Mouse (Mus musculus) kidney, postnatal 0 days (tissue): ENCODE measurements around the gene Emc8. TPM values are rescaled to one million over a fixed set of nuclear protein-coding genes. Genes with fewer than 3 reads are reported as not detected.

ENCODE experiments used
- ATAC-seq: fragments of 200-750 bp; cut with Nextera tagmentation; replicated peaks from 2 replicates; pipeline ENCODE4 v1.8.0; 2017; ENCODE audit warnings: low read depth, moderate number of reproducible peaks, moderate TSS enrichment, moderate library complexity; ENCODE audit not compliant: low FRiP score
- DNase-seq: peaks from one replicate; pipeline ENCODE4 v3.0.0-alpha.2; 2016; ENCODE audit warnings: low spot score
- H3K27ac ChIP-seq: fragments of 300-500 bp; sonication (generic); 2 replicates; pipeline ENCODE4 v1.5.1; 2014; ENCODE audit warnings: mild to moderate bottlenecking
- H3K27me3 ChIP-seq: fragments of 300-500 bp; sonication (generic); 2 replicates; pipeline ENCODE4 v1.6.1; 2014; ENCODE audit warnings: low read length, mixed read lengths; ENCODE audit not compliant: insufficient read depth
- H3K36me3 ChIP-seq: fragments of 300-500 bp; sonication (generic); 2 replicates; pipeline ENCODE4 v1.6.1; 2014; ENCODE audit warnings: low read length, mixed read lengths; ENCODE audit not compliant: insufficient read depth
- H3K4me1 ChIP-seq: fragments of 300-500 bp; sonication (generic); replicated peaks from 2 replicates; pipeline ENCODE4 v1.6.1; 2014; ENCODE audit warnings: antibody characterized with exemption, low read length, mixed read lengths; ENCODE audit not compliant: insufficient read depth
- H3K4me2 ChIP-seq: fragments of 300-500 bp; sonication (generic); 2 replicates; pipeline ENCODE4 v1.6.1; 2014; ENCODE audit warnings: mild to moderate bottlenecking, low read length, moderate library complexity, mixed read lengths
- H3K4me3 ChIP-seq: fragments of 300-500 bp; sonication (generic); replicated peaks from 2 replicates; pipeline ENCODE4 v1.5.1; 2014; ENCODE audit warnings: low read depth, low read length
- H3K9ac ChIP-seq: fragments of 300-500 bp; sonication (generic); 2 replicates; pipeline ENCODE4 v1.6.1; 2014; ENCODE audit warnings: low read depth, low read length
- H3K9me3 ChIP-seq: fragments of 300-500 bp; sonication (generic); replicated peaks from 2 replicates; pipeline ENCODE4 v1.6.1; 2016; ENCODE audit warnings: low read length, inconsistent platforms, mixed read lengths
- CTCF ChIP-seq: IDR thresholded peaks from 2 replicates; pipeline ENCODE4 v1.5.1; 2016; ENCODE audit warnings: antibody characterized with exemption, low read depth, mild to moderate bottlenecking, moderate library complexity
- WGBS: fragments of 180-500 bp; shearing (Covaris S2); extraction: QIAGEN DNeasy Blood & Tissue Kit; methylation state at CpG from one replicate; pipeline ENCODE4 v1.1.7; 2014; 5-methylcytosine and 5-hydroxymethylcytosine counted together
- polyA plus RNA-seq: library from polyadenylated mRNA; unstranded; fragments of >200 nt; fragmentation: Nextera tagmentation; extraction: Ambion mirVana; gene quantifications from 2 replicates; pipeline ENCODE4 v1.2.1, GENCODE M21; 2015

Emc8 gene
- polyA plus RNA-seq, 1 experiment from 2014 or later: 213 TPM

GRCm38 (mm10) chr8:120704203-120704602 is 35.8 kb upstream of the Emc8 start:
- Histone ChIP-seq H3K4me3 (no peak overlapping the region), H3K4me2 (no peak overlapping the region), H3K36me3 (no peaks in the 10 kb centered on the region), H3K9me3 (no peaks in the 10 kb centered on the region), H3K4me1 (no peaks in the 10 kb centered on the region), H3K27me3 (no peaks in the 10 kb centered on the region), H3K9ac (no peak overlapping the region), H3K27ac (no peak overlapping the region)
- no peak for TF ChIP-seq CTCF
- ATAC-seq (no peak), DNase-seq (no peak)
- WGBS: 27% methylated on average over 9 of the region's 9 CpGs

- ATAC-seq (peak; percentile 66; the same call in 1 of the 2 replicates), DNase-seq (no peak)
- 47% methylated on average over 19 of the region's 19 CpGs for WGBS
- Histone ChIP-seq H3K9me3 (no peaks in the 10 kb centered on the region), H3K36me3 (no peaks in the 10 kb centered on the region), H3K9ac (no peak overlapping the region), H3K4me1 (0 out of 2 replicates have a peak, but pooled peaks cover 3% of the 10 kb centered on the region), H3K4me3 (no peak overlapping the region), H3K27ac (no peak overlapping the region), H3K27me3 (no peaks in the 10 kb centered on the region), H3K4me2 (no peak overlapping the region)
- no peak for TF ChIP-seq CTCF
Observed at GRCm38 (mm10) chr8:120701758-120702465, 33.5 kb upstream of the Emc8 start.

GRCm38 (mm10) chr8:120700053-120700452 is 31.7 kb upstream of the Emc8 start:
- ATAC-seq (no peak), DNase-seq (no peak)
- 69% methylated on average over 4 of the region's 4 CpGs for WGBS
- peak overlapping the region; percentile 43; the same call in 1 of the 2 replicates for H3K27ac ChIP-seq
- H3K36me3 ChIP-seq: no peaks in the 10 kb centered on the region
- no peaks in the 10 kb centered on the region for H3K27me3 ChIP-seq
- TF ChIP-seq CTCF: no peak
- H3K9me3 ChIP-seq: no peaks in the 10 kb centered on the region
- no peak overlapping the region for H3K4me2 ChIP-seq
- no peak overlapping the region for H3K9ac ChIP-seq
- H3K4me1 ChIP-seq: peaks cover 3% of the 10 kb centered on the region; the same call in 1 of the 2 replicates
- H3K4me3 ChIP-seq: no peak overlapping the region

- Histone ChIP-seq H3K4me1 (peaks cover 4% of the 10 kb centered on the region; the same call in 1 of the 2 replicates), H3K9ac (no peak overlapping the region), H3K4me2 (no peak overlapping the region), H3K4me3 (no peak overlapping the region), H3K27me3 (no peaks in the 10 kb centered on the region), H3K36me3 (no peaks in the 10 kb centered on the region), H3K9me3 (no peaks in the 10 kb centered on the region), H3K27ac (peak overlapping the region; percentile 43; the same call in 1 of the 2 replicates)
- no peak for TF ChIP-seq CTCF
- 36% methylated on average over 2 of the region's 2 CpGs for WGBS
- DNase-seq (peak; percentile 57), ATAC-seq (no peak)
Observed at GRCm38 (mm10) chr8:120699565-120699964, 31.2 kb upstream of the Emc8 start.

GRCm38 (mm10) chr8:120699079-120699478 is 30.7 kb upstream of the Emc8 start:
- H3K27me3 ChIP-seq: no peaks in the 10 kb centered on the region
- peak overlapping the region; percentile 66; the same call in 1 of the 2 replicates for H3K27ac ChIP-seq
- peaks cover 9% of the 10 kb centered on the region; the same call in 1 of the 2 replicates for H3K4me1 ChIP-seq
- no peaks in the 10 kb centered on the region for H3K36me3 ChIP-seq
- H3K9ac ChIP-seq: no peak overlapping the region
- H3K4me3 ChIP-seq: no peak overlapping the region
- ATAC-seq (no peak), DNase-seq (no peak)
- no peaks in the 10 kb centered on the region for H3K9me3 ChIP-seq
- WGBS: 57% methylated on average over 6 of the region's 6 CpGs
- no peak overlapping the region for H3K4me2 ChIP-seq
- TF ChIP-seq CTCF: no peak

GRCm38 (mm10) chr8:120698426-120698825 is 30.1 kb upstream of the Emc8 start:
- WGBS: 69% methylated on average over 7 of the region's 7 CpGs
- H3K4me2 ChIP-seq: no peak overlapping the region
- no peak overlapping the region for H3K4me3 ChIP-seq
- no peak for ATAC-seq
- TF ChIP-seq CTCF: no peak
- peaks cover 13% of the 10 kb centered on the region; the same call in 1 of the 2 replicates for H3K4me1 ChIP-seq
- peak overlapping the region; percentile 66 for H3K27ac ChIP-seq
- H3K9ac ChIP-seq: no peak overlapping the region
- no peaks in the 10 kb centered on the region for H3K9me3 ChIP-seq
- no peak for DNase-seq
- no peaks in the 10 kb centered on the region for H3K36me3 ChIP-seq
- H3K27me3 ChIP-seq: no peaks in the 10 kb centered on the region
